In genomic region chr6:127462251-127462650, GRCm38 (mm10) we compare ENCODE assay signal across 19 mouse cellular contexts. TPM values are rescaled to one million over a fixed set of nuclear protein-coding genes. Genes with fewer than 3 reads are reported as not detected.
DNase-seq lines count a peak whose midpoint lies in the region; ATAC-seq lines count a peak whose summit lies in the region.
"Had no signal": no experiment of that assay in that cellular context is flagged by ENCODE, and none has a peak within 500 bp of the region (broad histone marks: within the 10 kb centered on the region; RNA-seq: fewer than 3 reads in every experiment).

No protein-coding gene starts in this region.

- peaks cover 12% of the 10 kb centered on the region for H3K4me1 ChIP-seq in midbrain, embryonic 11.5 days (ENCODE audit: control insufficient read depth, insufficient read depth, low read length)
- peaks cover 20% of the 10 kb centered on the region for H3K4me1 ChIP-seq in midbrain, embryonic 15.5 days

- WGBS in midbrain, embryonic 11.5 days: 92% methylated on average over 6 of the region's 6 CpGs
- WGBS in midbrain, embryonic 15.5 days: 93% methylated on average over 6 of the region's 6 CpGs

- H3K9me3 ChIP-seq in midbrain, embryonic 11.5 days (ENCODE audit: control insufficient read depth, low read length): no peaks in the 10 kb centered on the region
- H3K9me3 ChIP-seq in midbrain, embryonic 15.5 days: no peaks in the 10 kb centered on the region
- H3K9me3 ChIP-seq: G1E had no signal

- no peak overlapping the region for H3K4me3 ChIP-seq in midbrain, embryonic 11.5 days (ENCODE audit: low read depth, low read length)
- no peak overlapping the region for H3K4me3 ChIP-seq in midbrain, embryonic 15.5 days

- no peaks in the 10 kb centered on the region for H3K27me3 ChIP-seq in midbrain, embryonic 11.5 days (ENCODE audit: control insufficient read depth, insufficient read depth, low read length)
- no peaks in the 10 kb centered on the region for H3K27me3 ChIP-seq in midbrain, embryonic 15.5 days (replicated peaks)
- H3K27me3 ChIP-seq: CH12.LX, Patski had no signal

- no peaks in the 10 kb centered on the region for H3K36me3 ChIP-seq in midbrain, embryonic 11.5 days (ENCODE audit: control insufficient read depth, insufficient read depth, low read length)
- no peaks in the 10 kb centered on the region for H3K36me3 ChIP-seq in midbrain, embryonic 15.5 days (replicated peaks)

- ATAC-seq in midbrain, embryonic 11.5 days (ENCODE audit: low FRiP score): no peak
- ATAC-seq in midbrain, embryonic 15.5 days (replicated peaks): no peak
- ATAC-seq: activated CD4-positive, CD25-positive, alpha-beta regulatory T cell, adult 4 months; CD4-positive, CD25-positive, alpha-beta regulatory T cell, adult 4 months; Patski had no signal

- peak; percentile 51 for DNase-seq in heart, adult 11 months
- no peak for DNase-seq in heart, postnatal 36 days
- DNase-seq in midbrain, embryonic 11.5 days (ENCODE audit: low spot score, missing footprints): peak; percentile 72
- DNase-seq: adrenal gland, adult 2 months; adrenal gland, adult 8-10 months; adrenal gland, postnatal 10 days; adrenal gland, postnatal 14 days; adrenal gland, postnatal 25 days; adrenal gland, postnatal 36 days; B cell, adult 2 months; cerebellum, adult 11 months; cerebellum, adult 11-12 months; cerebellum, adult 18-20 months had no signal

- intact Hi-C loops in heart, postnatal 36 days (cut with DNase I): no loop called here

- H3K4me2 ChIP-seq in midbrain, embryonic 11.5 days: no peak overlapping the region
- no peak overlapping the region for H3K4me2 ChIP-seq in midbrain, embryonic 15.5 days

- H3K27ac ChIP-seq in midbrain, embryonic 11.5 days (ENCODE audit: low read depth, low read length): no peak overlapping the region
- H3K27ac ChIP-seq in midbrain, embryonic 15.5 days: no peak overlapping the region

- H3K9ac ChIP-seq in midbrain, embryonic 11.5 days (ENCODE audit: low read length): no peak overlapping the region
- no peak overlapping the region for H3K9ac ChIP-seq in midbrain, embryonic 15.5 days

RNA-seq across cellular contexts. Expression of gene Parp11, which starts 15.6 kb away (rescaled TPM):
- total RNA-seq in heart, postnatal 36 days (2021): 1 to 10 TPM; 6.8 to 7.2 TPM
- 62.1 and 64.9 TPM in 2 replicates for polyA plus RNA-seq in midbrain, embryonic 11.5 days (2014; fragmentation: Nextera tagmentation; extraction: Ambion mirVana)
- 90.4 and 95.6 TPM in 2 replicates for polyA plus RNA-seq in midbrain, embryonic 15.5 days (2015; fragmentation: Nextera tagmentation; extraction: Ambion mirVana)

Comparison
In these comparisons a context has a peak if more than half of its experiments do, and no peak if none do; other contexts are left out.
1. DNase-seq: peak in heart, adult 11 months (single experiment) and midbrain, embryonic 11.5 days (single experiment); none in heart, postnatal 36 days (0 of 2).